Mouse (Mus musculus) bone marrow, adult 2 months (tissue): ENCODE data around the gene Ankrd13b.

Experiments used
- CTCF ChIP-seq: fragments of 200-500 bp; IDR thresholded peaks from 2 replicates; pipeline ENCODE4 v1.5.1; 2011; ENCODE audit warnings: low read length, control low read depth; ENCODE audit not compliant: control insufficient read depth, insufficient read depth
- POLR2A ChIP-seq: fragments of 200-500 bp; IDR thresholded peaks from 2 replicates; pipeline ENCODE4 v1.6.1; 2011; ENCODE audit warnings: low read depth, mild to moderate bottlenecking, control low read depth, low read length, borderline replicate concordance; ENCODE audit not compliant: control insufficient read depth

DNA sequence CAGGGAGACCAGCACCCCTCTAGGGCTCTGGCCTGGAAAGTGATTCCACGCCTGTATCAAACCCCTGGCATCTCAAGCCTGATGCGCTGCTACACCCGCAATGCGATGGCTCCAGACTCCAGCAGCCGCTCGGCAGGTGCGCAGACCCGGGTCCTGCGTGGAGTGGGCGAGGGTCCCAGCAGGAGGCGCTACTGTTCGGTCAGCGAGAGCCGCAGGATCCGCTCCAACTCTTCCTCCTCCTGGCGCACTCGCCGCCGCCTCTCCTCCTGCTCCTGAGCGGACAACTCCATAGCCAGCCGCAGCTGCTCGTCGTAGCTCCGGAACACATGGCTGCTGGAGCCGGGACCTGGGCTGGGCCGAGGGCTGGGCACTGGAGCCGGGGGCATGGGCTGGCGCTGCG is 18.1 kb downstream of the Ankrd13b start:
- TF ChIP-seq POLR2A: no peak
- no peak for TF ChIP-seq CTCF
